Mouse (Mus musculus): Measurements from ENCODE around the gene Zfp39.
"Not testable (repeated sequence)": the region's sequence is repeated elsewhere in the genome, so short reads cannot be mapped to it uniquely, and the experiment has no call there.

The Zfp39 gene

GRCm38 (mm10) chr11:58922420-58922819, 18.4 kb upstream of the Zfp39 start:
- DNase-seq (ENCODE audit: low read depth), result no peak

GRCm38 (mm10) chr11:58918759-58919158, 14.7 kb upstream of the Zfp39 start:
- DNase-seq (ENCODE audit: low read depth), result no peak

- DNase-seq (ENCODE audit: low read depth), result no peak
Measured at GRCm38 (mm10) chr11:58917745-58918366, 13.8 kb upstream of the Zfp39 start, which contains the start of gene Btnl10. TSS of gene Btnl10 (plus strand) at chr11:58917908.

- DNase-seq (ENCODE audit: low read depth), result peak; percentile 88
Measured at GRCm38 (mm10) chr11:58916879-58917744, 13.1 kb upstream of the Zfp39 start.

- DNase-seq (ENCODE audit: low read depth), result peak; percentile 82
Measured at GRCm38 (mm10) chr11:58914461-58915028, 10.5 kb upstream of the Zfp39 start.

GRCm38 (mm10) chr11:58913776-58914175, 9.8 kb upstream of the Zfp39 start:
- no peak for DNase-seq (ENCODE audit: low read depth)

GRCm38 (mm10) chr11:58904838-58905237, 813 bp upstream of the Zfp39 start:
- DNase-seq (ENCODE audit: low read depth), result peak; percentile 64

- DNase-seq (ENCODE audit: low read depth), result no peak
Measured at GRCm38 (mm10) chr11:58904410-58904718, 339 bp upstream of the Zfp39 start.

- DNase-seq (ENCODE audit: low read depth), result no peak
Measured at GRCm38 (mm10) chr11:58901080-58901479, 2.9 kb downstream of the Zfp39 start.

- DNase-seq (ENCODE audit: low read depth), result no peak
Measured at GRCm38 (mm10) chr11:58897485-58897884, 6.5 kb downstream of the Zfp39 start.

GRCm38 (mm10) chr11:58894456-58894855, 9.6 kb downstream of the Zfp39 start:
- no peak for DNase-seq (ENCODE audit: low read depth)

- DNase-seq (ENCODE audit: low read depth), result no peak
Measured at GRCm38 (mm10) chr11:58890511-58890910, 13.5 kb downstream of the Zfp39 start.

GRCm38 (mm10) chr11:58883756-58884155, 20.3 kb downstream of the Zfp39 start:
- no peak for DNase-seq (ENCODE audit: low read depth)

- DNase-seq (ENCODE audit: low read depth), result no peak
Measured at GRCm38 (mm10) chr11:58870961-58871360, 33.1 kb downstream of the Zfp39 start.

GRCm38 (mm10) chr11:58867954-58868330, 36.1 kb downstream of the Zfp39 start:
- DNase-seq (ENCODE audit: low read depth), result no peak

- peak; percentile 92 for DNase-seq (ENCODE audit: low read depth)
Measured at GRCm38 (mm10) chr11:58867039-58867953, 36.7 kb downstream of the Zfp39 start, which contains the start of gene 2810021J22Rik. TSS of gene 2810021J22Rik (plus strand) at chr11:58867216.

GRCm38 (mm10) chr11:58860744-58861143, 43.3 kb downstream of the Zfp39 start:
- no peak for DNase-seq (ENCODE audit: low read depth)

- no peak for DNase-seq (ENCODE audit: low read depth)
Measured at GRCm38 (mm10) chr11:58849731-58850130, 54.3 kb downstream of the Zfp39 start.

GRCm38 (mm10) chr11:58847636-58848035, 56.4 kb downstream of the Zfp39 start:
- no peak for DNase-seq (ENCODE audit: low read depth)

- peak; percentile 100 for DNase-seq (ENCODE audit: low read depth)
Measured at GRCm38 (mm10) chr11:58846919-58847461, 57.0 kb downstream of the Zfp39 start, which contains the start of gene Gm12258. TSS of gene Gm12258 (plus strand) at chr11:58847158.

GRCm38 (mm10) chr11:58838951-58839350, 65.1 kb downstream of the Zfp39 start, which contains the start of gene Olfr311:
TSS of gene Olfr311 (plus strand) at chr11:58839251.
- DNase-seq (ENCODE audit: low read depth), result not testable (repeated sequence)

Measured in induced T-regulatory cell, adult 2 months (primary cell).